Mouse (Mus musculus): ENCODE measurements around the gene Runx2. TPM values are rescaled to one million over a fixed set of nuclear protein-coding genes. Genes with fewer than 3 reads are reported as not detected.

The Runx2 gene
- polyA plus RNA-seq, 1 experiment from 2014 or later = 4.6 TPM

DNA sequence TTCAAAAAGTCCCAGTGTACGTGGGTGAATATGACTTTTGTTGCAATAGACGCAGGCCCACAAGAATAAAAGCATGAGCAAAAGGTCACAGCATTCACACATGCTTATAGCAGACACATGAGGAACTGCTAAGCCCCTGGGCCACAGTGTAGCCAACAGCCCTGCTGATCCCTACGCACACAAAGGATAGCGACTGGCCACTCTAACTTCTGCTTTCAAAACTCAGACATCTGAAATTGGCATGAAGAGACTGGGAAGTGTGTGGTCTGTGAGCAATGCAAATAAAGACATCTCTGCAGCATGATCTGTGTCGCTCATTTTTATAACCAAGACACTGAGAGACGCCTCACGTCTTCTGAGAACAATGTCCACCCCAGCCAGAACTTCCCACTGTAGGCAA is 150.7 kb downstream of the Runx2 start:
- Histone ChIP-seq H3K27ac (no peak overlapping the region), H3K27me3 (ENCODE audit: low read depth, poor library complexity, severe bottlenecking) (peaks cover 3% of the 10 kb centered on the region; the same call in 1 of the 2 replicates), H3K9me3 (replicated peaks) (no peaks in the 10 kb centered on the region), H3K4me1 (peaks cover 8% of the 10 kb centered on the region; the same call in 1 of the 2 replicates), H3K36me3 (no peaks in the 10 kb centered on the region), H3K4me3 (no peak overlapping the region)
- WGBS = 92% methylated on average over 7 of the region's 7 CpGs
- no peak for DNase-seq (ENCODE audit: low spot score)

DNA sequence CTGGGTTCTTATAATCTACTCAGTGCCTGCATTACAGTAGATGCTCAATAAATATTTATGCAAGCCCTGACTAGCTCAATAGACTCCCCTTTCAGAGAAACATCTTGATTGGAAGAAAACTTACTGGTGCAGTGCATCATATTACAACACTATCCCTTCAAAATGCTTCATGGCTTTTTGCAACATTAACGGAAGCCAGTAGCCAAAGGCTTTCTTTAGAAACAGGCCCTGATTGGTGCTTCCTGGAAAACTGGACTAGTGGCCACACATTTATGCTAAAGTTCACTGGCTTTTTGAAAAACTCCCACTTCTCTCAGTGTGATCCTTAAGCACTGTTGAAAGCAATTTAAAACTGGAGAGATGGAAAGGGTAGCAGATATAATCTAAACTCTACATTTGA is 151.4 kb downstream of the Runx2 start:
- H3K27ac ChIP-seq = no peak overlapping the region
- peaks cover 10% of the 10 kb centered on the region for H3K4me1 ChIP-seq
- H3K4me3 ChIP-seq = no peak overlapping the region

DNA sequence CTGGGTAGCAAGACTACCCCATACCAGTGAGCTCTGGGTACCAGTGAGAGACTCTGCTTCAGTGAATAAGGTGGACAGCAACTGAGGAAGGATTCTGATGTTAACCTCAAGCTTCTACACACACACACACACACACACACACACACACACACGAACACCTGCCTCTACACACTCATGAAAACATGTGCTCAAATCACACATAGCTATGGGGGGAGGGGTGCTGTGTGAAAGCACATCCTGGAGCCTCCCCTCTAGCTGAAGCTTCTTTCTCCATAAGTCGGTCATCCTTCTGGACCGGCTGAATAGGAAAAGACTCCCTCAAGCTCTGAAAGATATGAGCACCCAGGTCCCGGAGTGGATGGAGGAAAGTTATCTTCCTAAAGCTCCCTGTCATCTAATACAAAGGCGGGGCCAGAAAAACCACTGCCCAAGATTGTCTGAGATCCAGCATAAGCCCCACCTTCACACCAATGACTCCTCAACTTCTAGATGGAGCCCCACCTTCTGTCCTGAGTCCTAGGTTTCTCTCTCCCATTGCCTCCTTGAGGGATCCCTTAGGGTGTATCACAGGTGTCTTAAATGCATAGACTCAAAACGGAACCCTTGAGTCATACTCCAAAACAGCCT is 152.4 kb downstream of the Runx2 start:
- Histone ChIP-seq H3K36me3 (no peaks in the 10 kb centered on the region), H3K9me3 (replicated peaks) (no peaks in the 10 kb centered on the region), H3K27ac (no peak overlapping the region), H3K4me3 (no peak overlapping the region), H3K4me1 (peaks cover 11% of the 10 kb centered on the region), H3K27me3 (ENCODE audit: low read depth, poor library complexity, severe bottlenecking) (no peaks in the 10 kb centered on the region)
- DNase-seq (ENCODE audit: low spot score) = no peak
- WGBS = 92% methylated on average over 6 of the region's 6 CpGs

More for the DNA sequence above, 151.4 kb downstream of the Runx2 start:
- WGBS = 88% methylated on average over 1 of the region's 1 CpGs
- no peak for DNase-seq (ENCODE audit: low spot score)
- H3K9me3 ChIP-seq (replicated peaks) = no peaks in the 10 kb centered on the region
- no peaks in the 10 kb centered on the region for H3K36me3 ChIP-seq
- H3K27me3 ChIP-seq (ENCODE audit: low read depth, poor library complexity, severe bottlenecking) = no peaks in the 10 kb centered on the region

DNA sequence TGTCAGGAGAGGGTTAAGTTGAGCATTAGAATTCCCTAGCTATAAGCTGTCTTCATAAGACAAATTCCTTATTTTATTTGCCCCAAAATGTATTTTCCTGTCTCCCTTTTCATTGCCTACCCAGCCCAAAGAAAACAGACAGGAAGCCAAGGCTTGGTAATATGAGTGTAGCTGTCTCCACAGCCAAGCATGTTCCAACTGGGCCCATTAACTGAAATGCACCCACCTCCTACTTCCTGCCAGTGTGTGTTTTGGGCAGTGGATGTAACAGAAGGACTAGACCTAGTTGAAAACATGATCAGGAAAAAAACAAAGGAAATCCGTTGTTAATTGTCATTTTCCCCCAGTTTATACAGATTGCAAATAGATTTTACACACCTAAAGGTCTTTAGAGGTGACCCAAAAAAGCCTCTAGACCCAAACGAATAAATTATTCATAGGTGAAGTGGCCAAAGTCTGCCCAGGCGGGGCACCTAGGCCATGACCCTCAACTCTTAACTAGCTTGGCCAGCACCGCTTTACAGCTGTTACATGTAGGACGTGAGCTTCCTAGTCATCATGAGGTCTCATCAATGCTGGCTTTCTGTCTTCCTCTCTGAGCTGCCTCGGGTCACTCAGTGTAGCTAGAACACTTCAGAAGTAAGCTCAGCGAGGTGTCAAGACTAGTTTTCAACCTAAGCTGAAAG is 154.3 kb downstream of the Runx2 start:
- 82% methylated on average over 7 of the region's 7 CpGs for WGBS
- H3K4me1 ChIP-seq = peaks cover 11% of the 10 kb centered on the region
- no peak overlapping the region for H3K4me3 ChIP-seq
- no peak overlapping the region for H3K27ac ChIP-seq
- no peak for DNase-seq (ENCODE audit: low spot score)
- no peaks in the 10 kb centered on the region for H3K27me3 ChIP-seq (ENCODE audit: low read depth, poor library complexity, severe bottlenecking)
- no peaks in the 10 kb centered on the region for H3K9me3 ChIP-seq (replicated peaks)
- H3K36me3 ChIP-seq = no peaks in the 10 kb centered on the region

DNA sequence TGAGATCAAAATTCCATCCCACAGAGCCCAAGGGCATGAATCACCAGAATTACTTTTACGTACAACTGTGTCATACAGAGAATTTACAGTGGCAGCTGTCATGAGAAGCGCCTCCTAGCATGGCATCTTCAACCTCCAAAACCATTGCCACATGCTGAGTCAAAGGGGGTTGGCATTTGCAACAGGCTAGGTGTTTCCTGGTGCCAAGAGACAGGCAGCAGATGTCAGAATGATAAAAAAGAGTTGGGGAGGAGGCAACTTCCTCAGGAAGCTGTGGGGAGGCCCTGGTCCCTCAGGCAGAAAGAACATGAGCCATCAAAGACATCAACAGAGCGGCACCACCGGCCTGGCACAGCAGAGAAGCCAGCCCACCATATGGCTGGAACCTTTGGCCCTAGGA is 160.1 kb downstream of the Runx2 start:
- Histone ChIP-seq H3K4me1 (peaks cover 3% of the 10 kb centered on the region; the same call in 1 of the 2 replicates), H3K27me3 (ENCODE audit: low read depth, poor library complexity, severe bottlenecking) (no peaks in the 10 kb centered on the region), H3K27ac (no peak overlapping the region), H3K9me3 (replicated peaks) (no peaks in the 10 kb centered on the region), H3K4me3 (no peak overlapping the region), H3K36me3 (no peaks in the 10 kb centered on the region)
- DNase-seq (ENCODE audit: low spot score) = no peak
- 75% methylated on average over 4 of the region's 4 CpGs for WGBS

DNA sequence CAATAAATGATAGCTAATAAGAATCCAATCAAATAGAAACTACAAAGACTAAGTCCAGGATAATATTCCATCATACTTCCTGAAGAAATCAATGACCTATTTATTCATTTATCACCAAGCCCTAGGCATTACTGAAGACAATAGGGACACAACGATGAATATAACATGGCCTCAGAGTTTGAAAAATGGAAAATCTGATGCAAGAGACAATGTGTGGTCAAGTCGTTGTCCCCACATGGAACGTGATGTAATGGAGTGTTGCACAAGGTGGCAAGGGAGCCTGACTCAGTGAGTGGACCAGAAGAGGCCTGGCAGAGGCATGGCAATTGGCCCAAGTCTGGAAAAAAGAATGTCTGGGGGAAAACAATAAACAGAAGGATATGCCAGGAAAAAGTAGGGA is 161.5 kb downstream of the Runx2 start:
- Histone ChIP-seq H3K27ac (no peak overlapping the region), H3K27me3 (ENCODE audit: low read depth, poor library complexity, severe bottlenecking) (no peaks in the 10 kb centered on the region; the same call in 1 of the 2 replicates)
- WGBS = 91% methylated on average over 3 of the region's 3 CpGs

DNA sequence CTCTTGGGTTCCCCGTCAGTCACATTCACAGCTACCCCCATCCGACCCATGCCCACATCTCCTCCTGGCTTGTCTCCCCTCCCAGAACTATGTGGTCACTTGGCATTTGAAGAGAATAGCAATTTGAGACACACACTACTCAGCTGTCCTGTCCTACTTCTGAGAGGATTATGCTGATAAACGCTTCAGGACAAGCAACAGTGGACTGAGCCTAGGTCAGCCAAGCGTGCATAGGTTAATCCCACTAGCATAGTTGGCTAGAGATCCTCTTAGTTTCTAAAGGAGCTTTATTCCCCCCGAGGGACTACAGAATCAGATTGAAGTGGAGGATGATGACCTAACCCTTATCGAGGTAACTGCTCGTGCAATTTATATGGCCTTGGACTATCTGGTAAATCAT is 162.5 kb downstream of the Runx2 start:
- H3K27me3 ChIP-seq (ENCODE audit: low read depth, poor library complexity, severe bottlenecking) = no peaks in the 10 kb centered on the region; the same call in 1 of the 2 replicates
- peaks cover 6% of the 10 kb centered on the region; the same call in 1 of the 2 replicates for H3K4me1 ChIP-seq
- WGBS = 92% methylated on average over 7 of the region's 7 CpGs

More for the DNA sequence above, 161.5 kb downstream of the Runx2 start:
- Histone ChIP-seq H3K4me3 (no peak overlapping the region), H3K9me3 (replicated peaks) (no peaks in the 10 kb centered on the region), H3K36me3 (no peaks in the 10 kb centered on the region), H3K4me1 (peaks cover 6% of the 10 kb centered on the region; the same call in 1 of the 2 replicates)
- no peak for DNase-seq (ENCODE audit: low spot score)

DNA sequence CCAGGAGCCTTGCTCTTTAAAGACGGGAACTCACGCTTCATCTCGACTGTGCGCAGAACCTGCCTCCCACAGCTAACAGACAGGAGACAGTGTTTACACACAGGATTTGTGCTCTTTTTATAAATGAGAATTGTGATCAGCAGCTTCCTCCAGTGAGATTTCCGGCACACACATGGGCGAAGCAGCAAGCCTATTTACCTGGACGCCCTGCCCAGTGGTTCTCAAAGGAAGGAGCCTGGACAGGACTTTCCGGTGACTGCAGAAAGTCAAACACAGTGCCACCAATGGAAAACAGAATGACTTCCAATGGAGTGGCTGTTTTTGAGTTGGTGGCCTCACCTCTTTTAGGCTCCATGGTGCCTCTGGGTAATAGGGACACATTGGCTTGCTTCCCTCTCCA is 163.0 kb downstream of the Runx2 start:
- 90% methylated on average over 8 of the region's 8 CpGs for WGBS
- DNase-seq (ENCODE audit: low spot score) = no peak
- H3K36me3 ChIP-seq = no peaks in the 10 kb centered on the region
- H3K27ac ChIP-seq = no peak overlapping the region
- no peak overlapping the region for H3K4me3 ChIP-seq
- no peaks in the 10 kb centered on the region; the same call in 1 of the 2 replicates for H3K27me3 ChIP-seq (ENCODE audit: low read depth, poor library complexity, severe bottlenecking)
- peaks cover 6% of the 10 kb centered on the region; the same call in 1 of the 2 replicates for H3K4me1 ChIP-seq
- H3K9me3 ChIP-seq (replicated peaks) = no peaks in the 10 kb centered on the region

More for the DNA sequence above, 162.5 kb downstream of the Runx2 start:
- H3K9me3 ChIP-seq (replicated peaks) = no peaks in the 10 kb centered on the region
- H3K36me3 ChIP-seq = no peaks in the 10 kb centered on the region
- DNase-seq (ENCODE audit: low spot score) = no peak
- no peak overlapping the region for H3K4me3 ChIP-seq
- H3K27ac ChIP-seq = no peak overlapping the region

DNA sequence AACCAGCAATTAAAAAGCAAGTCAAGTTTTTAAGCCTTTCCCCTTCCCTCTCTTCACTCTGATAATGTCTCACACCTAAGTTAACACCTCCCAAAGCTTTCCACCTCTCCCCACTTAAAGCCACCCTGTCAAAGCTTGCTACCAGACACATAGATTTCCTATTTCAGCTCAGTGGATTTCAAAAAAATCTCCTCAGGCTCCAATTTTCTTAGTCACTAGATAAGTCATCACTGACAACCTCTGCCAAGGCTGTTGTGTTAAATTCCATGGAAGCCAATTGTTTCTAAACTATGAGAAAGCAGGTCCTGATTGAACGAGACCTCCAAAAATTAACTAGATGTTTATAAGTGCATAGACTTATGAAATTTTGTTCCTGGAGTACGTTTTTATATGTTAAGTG is 164.2 kb downstream of the Runx2 start:
- no peaks in the 10 kb centered on the region; the same call in 1 of the 2 replicates for H3K27me3 ChIP-seq (ENCODE audit: low read depth, poor library complexity, severe bottlenecking)
- H3K9me3 ChIP-seq (replicated peaks) = no peaks in the 10 kb centered on the region
- 80% methylated on average over 2 of the region's 2 CpGs for WGBS
- peaks cover 6% of the 10 kb centered on the region; the same call in 1 of the 2 replicates for H3K4me1 ChIP-seq
- H3K4me3 ChIP-seq = no peak overlapping the region
- DNase-seq (ENCODE audit: low spot score) = no peak
- H3K36me3 ChIP-seq = no peaks in the 10 kb centered on the region
- H3K27ac ChIP-seq = no peak overlapping the region

DNA sequence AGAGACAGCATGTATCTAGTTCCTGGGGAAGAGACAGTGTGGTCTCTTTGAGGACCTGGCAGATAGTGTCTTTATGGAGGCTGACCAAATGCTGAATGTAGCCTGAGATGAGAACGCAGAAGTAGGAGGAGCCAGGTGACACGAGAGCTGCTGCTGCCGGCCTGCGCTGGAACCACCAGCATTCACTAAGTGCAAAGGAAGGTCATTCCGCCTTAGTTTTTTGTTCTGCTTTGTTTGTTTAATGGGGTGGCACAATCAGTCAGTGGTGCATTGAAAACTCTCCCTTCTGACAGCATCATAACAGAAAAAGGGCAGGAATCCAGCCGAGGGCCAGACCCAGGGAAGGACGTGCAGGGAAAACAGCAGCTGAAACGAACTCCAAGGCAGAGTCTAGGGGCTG is 165.5 kb downstream of the Runx2 start:
- no peak overlapping the region for H3K27ac ChIP-seq
- peaks cover 6% of the 10 kb centered on the region; the same call in 1 of the 2 replicates for H3K4me1 ChIP-seq
- no peak for DNase-seq (ENCODE audit: low spot score)
- no peaks in the 10 kb centered on the region for H3K9me3 ChIP-seq (replicated peaks)
- H3K4me3 ChIP-seq = no peak overlapping the region
- H3K27me3 ChIP-seq (ENCODE audit: low read depth, poor library complexity, severe bottlenecking) = no peaks in the 10 kb centered on the region; the same call in 1 of the 2 replicates
- 41% methylated on average over 8 of the region's 8 CpGs for WGBS
- no peaks in the 10 kb centered on the region for H3K36me3 ChIP-seq

DNA sequence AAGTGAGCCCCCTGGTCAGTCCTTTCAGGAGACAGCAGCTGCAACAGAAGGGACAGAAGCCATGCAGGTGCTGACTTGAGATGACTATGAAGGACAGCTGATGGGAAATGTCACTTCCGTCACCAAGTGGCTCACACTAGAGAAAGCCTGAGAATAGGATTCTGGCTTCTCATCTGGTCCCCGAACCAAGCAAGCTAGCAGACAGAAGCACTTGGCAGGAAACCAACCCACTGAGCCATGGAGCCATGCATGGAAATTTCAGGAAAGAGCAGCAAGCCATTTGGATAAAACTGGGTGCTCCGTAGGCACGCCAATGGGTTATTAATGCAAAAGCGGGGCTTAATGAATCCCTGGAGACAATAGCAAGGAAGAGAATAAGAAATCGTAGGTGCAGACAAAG is 166.7 kb downstream of the Runx2 start:
- no peak overlapping the region for H3K4me3 ChIP-seq
- no peak overlapping the region for H3K27ac ChIP-seq
- H3K4me1 ChIP-seq = peaks cover 6% of the 10 kb centered on the region; the same call in 1 of the 2 replicates
- WGBS = 94% methylated on average over 6 of the region's 6 CpGs
- no peaks in the 10 kb centered on the region for H3K36me3 ChIP-seq
- DNase-seq (ENCODE audit: low spot score) = no peak
- H3K9me3 ChIP-seq (replicated peaks) = no peaks in the 10 kb centered on the region
- no peaks in the 10 kb centered on the region; the same call in 1 of the 2 replicates for H3K27me3 ChIP-seq (ENCODE audit: low read depth, poor library complexity, severe bottlenecking)

DNA sequence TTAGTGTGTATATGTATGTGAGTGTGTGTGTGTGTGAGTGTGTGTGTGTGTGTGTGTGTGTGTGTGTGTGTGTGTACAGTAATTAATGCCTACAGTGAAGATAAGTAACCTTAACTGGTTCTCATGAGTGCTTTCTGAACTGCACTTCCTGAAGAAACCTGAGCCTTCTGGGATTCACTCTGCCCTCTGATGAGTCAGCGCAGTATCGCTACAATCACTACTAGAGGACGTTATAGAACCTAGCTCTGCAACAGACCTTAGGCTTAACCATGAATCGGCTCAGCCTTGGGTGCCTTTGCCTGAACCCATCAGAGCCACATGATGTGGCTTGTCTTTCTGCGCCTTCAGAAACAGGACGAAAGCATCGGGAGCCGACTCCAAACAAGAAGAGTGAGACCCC is 169.5 kb downstream of the Runx2 start:
- 89% methylated on average over 8 of the region's 8 CpGs for WGBS
- H3K36me3 ChIP-seq = no peaks in the 10 kb centered on the region
- H3K9me3 ChIP-seq (replicated peaks) = no peaks in the 10 kb centered on the region
- no peaks in the 10 kb centered on the region; the same call in 1 of the 2 replicates for H3K27me3 ChIP-seq (ENCODE audit: low read depth, poor library complexity, severe bottlenecking)
- no peak overlapping the region for H3K27ac ChIP-seq
- no peak for DNase-seq (ENCODE audit: low spot score)
- peaks cover 6% of the 10 kb centered on the region; the same call in 1 of the 2 replicates for H3K4me1 ChIP-seq
- H3K4me3 ChIP-seq = no peak overlapping the region

DNA sequence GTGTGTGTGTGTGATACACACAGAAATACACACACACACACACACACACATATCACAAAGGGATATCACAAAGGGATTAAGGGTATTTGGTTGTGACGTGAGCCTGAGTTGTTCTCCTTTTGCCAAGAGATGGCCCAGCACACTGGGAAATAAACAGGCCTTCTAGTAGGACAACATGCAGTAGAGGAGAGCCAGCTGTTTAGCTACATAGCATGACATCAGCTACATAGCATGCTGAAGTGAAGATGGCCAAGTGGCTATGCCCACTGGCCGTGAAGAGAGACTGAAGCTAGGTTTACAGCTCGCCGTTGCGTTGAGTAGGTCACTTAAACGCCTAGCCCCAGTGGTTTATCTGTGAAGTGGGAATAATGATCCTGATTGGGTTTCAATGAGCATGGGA is 171.3 kb downstream of the Runx2 start:
- Histone ChIP-seq H3K4me3 (no peak overlapping the region), H3K27me3 (ENCODE audit: low read depth, poor library complexity, severe bottlenecking) (peaks cover 3% of the 10 kb centered on the region; the same call in 1 of the 2 replicates), H3K4me1 (peaks cover 4% of the 10 kb centered on the region; the same call in 1 of the 2 replicates), H3K36me3 (no peaks in the 10 kb centered on the region), H3K27ac (no peak overlapping the region), H3K9me3 (replicated peaks) (no peaks in the 10 kb centered on the region)
- DNase-seq (ENCODE audit: low spot score) = no peak
- WGBS = 95% methylated on average over 6 of the region's 6 CpGs

Measured in limb, embryonic 10.5 days (tissue).